Mouse (Mus musculus): Measurements from ENCODE around the gene Zfp217. TPM values are rescaled to one million over a fixed set of nuclear protein-coding genes. Genes with fewer than 3 reads are reported as not detected.

Zfp217 gene
- polyA plus RNA-seq, 1 experiment from 2014 or later: 1.7 TPM

DNA sequence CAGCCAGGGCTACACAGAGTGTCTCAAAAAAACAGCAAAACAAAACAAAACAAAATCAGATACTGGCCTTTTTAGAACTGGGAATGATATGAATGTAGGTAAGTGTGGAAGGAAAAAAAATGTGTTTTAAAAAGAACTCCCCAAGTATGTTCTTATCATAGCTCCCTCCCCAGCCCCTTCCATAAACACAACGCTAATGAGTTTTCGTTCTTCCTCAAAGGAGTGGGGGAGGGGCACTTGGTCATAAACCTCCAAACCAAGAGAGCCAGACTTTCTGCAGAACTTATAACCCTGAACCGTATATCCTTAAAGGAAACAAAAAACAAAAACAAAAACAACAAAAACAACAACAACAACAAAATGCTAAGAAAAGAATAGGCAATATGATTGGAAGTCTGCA lies 4.0 kb downstream of the Zfp217 start:
- H3K9ac ChIP-seq (ENCODE audit: low read length): no peak overlapping the region
- no peaks in the 10 kb centered on the region for H3K27me3 ChIP-seq (replicated peaks; ENCODE audit: control insufficient read depth, insufficient read depth, low read length)
- H3K4me3 ChIP-seq (ENCODE audit: low read depth, low read length): no peak overlapping the region
- no peak overlapping the region for H3K4me2 ChIP-seq (ENCODE audit: low read length)
- H3K4me1 ChIP-seq (ENCODE audit: control insufficient read depth, insufficient read depth, low read length): no peaks in the 10 kb centered on the region
- ATAC-seq (no peak), DNase-seq (ENCODE audit: low spot score) (no peak)
- no peaks in the 10 kb centered on the region for H3K9me3 ChIP-seq (replicated peaks; ENCODE audit: control insufficient read depth, low read length)
- H3K36me3 ChIP-seq (ENCODE audit: control insufficient read depth, insufficient read depth, low read length): no peaks in the 10 kb centered on the region
- WGBS: 53% methylated on average over 3 of the region's 3 CpGs
- no peak overlapping the region for H3K27ac ChIP-seq (ENCODE audit: low read depth, low read length)

DNA sequence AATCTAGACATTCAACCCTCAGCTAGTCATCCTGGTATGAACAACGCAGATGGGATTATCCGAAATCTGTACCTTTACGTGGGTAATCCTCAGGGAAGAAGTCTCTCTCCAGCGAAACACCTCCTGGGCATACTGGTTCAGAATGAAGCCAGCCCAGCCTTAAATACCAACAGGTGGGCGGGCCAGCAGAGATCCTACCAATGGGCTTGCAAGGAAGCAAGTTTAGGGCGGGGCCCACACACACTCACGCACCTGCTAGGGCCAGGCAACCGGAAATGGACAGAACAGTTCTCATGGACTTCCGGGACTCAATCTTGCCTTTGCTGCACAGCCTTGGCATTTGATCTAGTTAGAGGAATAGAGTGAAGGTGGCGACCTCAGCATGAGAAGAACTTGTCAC lies 5.4 kb downstream of the Zfp217 start:
- 91% methylated on average over 10 of the region's 10 CpGs for WGBS
- Histone ChIP-seq H3K9me3 (replicated peaks; ENCODE audit: control insufficient read depth, low read length) (no peaks in the 10 kb centered on the region), H3K27ac (ENCODE audit: low read depth, low read length) (no peak overlapping the region), H3K36me3 (ENCODE audit: control insufficient read depth, insufficient read depth, low read length) (no peaks in the 10 kb centered on the region), H3K4me3 (ENCODE audit: low read depth, low read length) (no peak overlapping the region), H3K4me1 (ENCODE audit: control insufficient read depth, insufficient read depth, low read length) (no peaks in the 10 kb centered on the region), H3K4me2 (ENCODE audit: low read length) (no peak overlapping the region), H3K27me3 (replicated peaks; ENCODE audit: control insufficient read depth, insufficient read depth, low read length) (no peaks in the 10 kb centered on the region), H3K9ac (ENCODE audit: low read length) (no peak overlapping the region)
- ATAC-seq (no peak), DNase-seq (ENCODE audit: low spot score) (no peak)

DNA sequence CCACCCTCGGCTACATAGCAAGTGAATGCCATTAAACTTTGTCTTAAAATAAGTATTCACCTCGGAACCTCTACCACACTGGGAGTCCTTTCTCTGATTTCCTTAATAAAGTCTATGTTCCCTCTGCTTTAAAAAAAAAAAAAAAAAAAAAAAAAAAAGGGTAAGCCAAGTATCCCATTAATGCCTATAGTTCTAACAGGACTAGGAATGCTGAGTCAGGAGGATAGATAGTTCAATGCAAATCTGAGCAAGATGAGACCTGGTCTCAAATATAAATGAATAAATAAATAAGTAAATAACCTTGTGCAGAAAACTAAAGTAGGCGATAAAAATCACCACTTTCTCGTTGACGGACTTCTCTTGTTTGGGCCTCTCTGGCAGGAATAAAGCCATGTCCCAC lies 6.4 kb downstream of the Zfp217 start:
- Histone ChIP-seq H3K4me3 (ENCODE audit: low read depth, low read length) (no peak overlapping the region), H3K9me3 (replicated peaks; ENCODE audit: control insufficient read depth, low read length) (no peaks in the 10 kb centered on the region), H3K27me3 (replicated peaks; ENCODE audit: control insufficient read depth, insufficient read depth, low read length) (no peaks in the 10 kb centered on the region), H3K9ac (ENCODE audit: low read length) (no peak overlapping the region), H3K4me2 (ENCODE audit: low read length) (no peak overlapping the region), H3K27ac (ENCODE audit: low read depth, low read length) (no peak overlapping the region), H3K36me3 (ENCODE audit: control insufficient read depth, insufficient read depth, low read length) (no peaks in the 10 kb centered on the region), H3K4me1 (ENCODE audit: control insufficient read depth, insufficient read depth, low read length) (no peaks in the 10 kb centered on the region)
- DNase-seq (ENCODE audit: low spot score) (no peak), ATAC-seq (no peak)
- WGBS: 91% methylated on average over 5 of the region's 5 CpGs

DNA sequence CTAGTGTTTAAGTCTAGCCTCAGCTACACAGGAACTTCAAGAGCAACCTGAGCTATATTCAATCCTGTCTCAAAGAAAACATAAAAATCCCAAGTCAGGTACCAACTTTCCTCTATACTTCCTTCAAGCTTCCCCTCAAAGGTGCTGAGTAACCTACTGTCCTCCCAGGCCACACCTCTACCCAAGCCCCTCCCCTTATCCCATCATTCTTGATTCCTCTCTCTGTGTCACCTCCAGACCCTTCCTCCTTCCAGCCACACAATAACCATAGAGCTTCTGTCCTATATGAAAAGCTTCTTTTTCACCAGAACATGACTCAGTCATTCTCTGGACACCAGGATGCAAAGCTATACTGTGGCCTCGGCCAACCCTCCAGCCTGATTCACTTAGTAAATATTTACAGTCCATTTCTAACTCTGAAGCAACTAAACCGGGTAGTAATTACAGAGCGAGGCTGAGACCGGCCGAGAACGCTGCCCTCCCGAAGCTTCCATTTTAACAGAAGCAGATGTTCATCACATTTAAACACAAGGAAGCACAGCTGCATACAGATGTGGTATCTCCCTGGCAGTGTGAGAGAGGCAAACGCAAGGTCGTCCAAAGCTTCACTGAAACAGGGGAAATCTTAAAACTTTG lies 8.4 kb downstream of the Zfp217 start:
- Histone ChIP-seq H3K9ac (ENCODE audit: low read length) (no peak overlapping the region), H3K9me3 (replicated peaks; ENCODE audit: control insufficient read depth, low read length) (no peaks in the 10 kb centered on the region), H3K4me3 (ENCODE audit: low read depth, low read length) (no peak overlapping the region), H3K27ac (ENCODE audit: low read depth, low read length) (no peak overlapping the region), H3K27me3 (replicated peaks; ENCODE audit: control insufficient read depth, insufficient read depth, low read length) (no peaks in the 10 kb centered on the region), H3K4me1 (ENCODE audit: control insufficient read depth, insufficient read depth, low read length) (no peaks in the 10 kb centered on the region), H3K4me2 (ENCODE audit: low read length) (no peak overlapping the region), H3K36me3 (ENCODE audit: control insufficient read depth, insufficient read depth, low read length) (no peaks in the 10 kb centered on the region)
- no peak for DNase-seq (ENCODE audit: low spot score)
- no peak for ATAC-seq
- WGBS: 73% methylated on average over 9 of the region's 9 CpGs

DNA sequence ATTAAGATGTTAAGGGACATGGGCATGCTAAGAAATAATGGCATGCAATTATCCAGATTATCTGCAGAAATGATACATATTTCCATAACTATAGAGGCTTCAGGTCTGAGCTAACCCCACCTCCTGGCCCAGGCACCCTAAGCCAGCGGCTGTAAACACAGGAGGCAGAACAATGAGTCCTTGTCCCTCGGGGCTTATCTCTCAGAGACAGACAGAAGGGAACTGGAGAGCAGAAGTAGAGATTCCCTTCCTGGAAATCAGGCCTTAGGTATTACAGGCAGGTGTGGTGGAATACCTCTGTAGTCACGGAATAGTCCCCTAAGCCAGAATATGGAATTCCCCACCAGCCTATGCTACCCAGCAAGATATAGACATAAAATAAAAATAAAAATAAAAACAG lies 11.0 kb downstream of the Zfp217 start:
- H3K4me3 ChIP-seq (ENCODE audit: low read depth, low read length): no peak overlapping the region
- DNase-seq (ENCODE audit: low spot score) (no peak), ATAC-seq (no peak)
- whole genome bisulfite sequencing: 34% methylated on average over 3 of the region's 3 CpGs
- H3K9me3 ChIP-seq (replicated peaks; ENCODE audit: control insufficient read depth, low read length): no peaks in the 10 kb centered on the region
- H3K4me2 ChIP-seq (ENCODE audit: low read length): no peak overlapping the region
- H3K27me3 ChIP-seq (replicated peaks; ENCODE audit: control insufficient read depth, insufficient read depth, low read length): no peaks in the 10 kb centered on the region
- no peak overlapping the region for H3K9ac ChIP-seq (ENCODE audit: low read length)
- peaks cover 5% of the 10 kb centered on the region for H3K4me1 ChIP-seq (ENCODE audit: control insufficient read depth, insufficient read depth, low read length)
- no peaks in the 10 kb centered on the region for H3K36me3 ChIP-seq (ENCODE audit: control insufficient read depth, insufficient read depth, low read length)
- no peak overlapping the region for H3K27ac ChIP-seq (ENCODE audit: low read depth, low read length)

DNA sequence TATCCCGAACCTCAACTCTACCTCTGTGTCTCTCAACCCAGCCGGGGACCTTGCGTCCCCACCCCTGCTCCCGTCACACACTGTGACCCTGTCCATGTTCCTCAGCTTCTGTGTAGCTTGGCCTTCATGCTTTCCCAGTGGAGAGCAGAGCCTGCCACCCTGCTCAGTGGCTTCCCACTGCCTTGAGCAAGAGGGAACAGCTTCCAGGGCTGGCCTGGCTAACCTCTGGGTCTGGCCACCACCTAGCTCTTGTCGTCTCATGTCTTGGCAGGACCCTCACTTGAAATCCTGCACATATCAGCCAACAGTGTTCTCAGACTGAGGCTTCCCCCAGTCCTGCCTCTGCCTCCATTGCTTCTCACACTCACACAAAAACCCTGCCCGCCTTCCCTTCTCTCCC lies 12.1 kb downstream of the Zfp217 start:
- H3K4me3 ChIP-seq (ENCODE audit: low read depth, low read length): no peak overlapping the region
- H3K9ac ChIP-seq (ENCODE audit: low read length): no peak overlapping the region
- DNase-seq (ENCODE audit: low spot score) (no peak), ATAC-seq (no peak)
- peaks cover 5% of the 10 kb centered on the region for H3K4me1 ChIP-seq (ENCODE audit: control insufficient read depth, insufficient read depth, low read length)
- no peaks in the 10 kb centered on the region for H3K9me3 ChIP-seq (replicated peaks; ENCODE audit: control insufficient read depth, low read length)
- H3K4me2 ChIP-seq (ENCODE audit: low read length): no peak overlapping the region
- H3K27ac ChIP-seq (ENCODE audit: low read depth, low read length): no peak overlapping the region
- WGBS: 88% methylated on average over 6 of the region's 6 CpGs
- H3K36me3 ChIP-seq (ENCODE audit: control insufficient read depth, insufficient read depth, low read length): no peaks in the 10 kb centered on the region
- no peaks in the 10 kb centered on the region for H3K27me3 ChIP-seq (replicated peaks; ENCODE audit: control insufficient read depth, insufficient read depth, low read length)

- ATAC-seq: no peak
- Histone ChIP-seq H3K9me3 (replicated peaks; ENCODE audit: control insufficient read depth, low read length) (no peaks in the 10 kb centered on the region), H3K4me1 (ENCODE audit: control insufficient read depth, insufficient read depth, low read length) (peaks cover 9% of the 10 kb centered on the region), H3K36me3 (ENCODE audit: control insufficient read depth, insufficient read depth, low read length) (no peaks in the 10 kb centered on the region), H3K9ac (ENCODE audit: low read length) (peak overlapping the region; percentile 58), H3K4me3 (ENCODE audit: low read depth, low read length) (peak overlapping the region; percentile 31; the same call in 1 of the 2 replicates), H3K27me3 (replicated peaks; ENCODE audit: control insufficient read depth, insufficient read depth, low read length) (no peaks in the 10 kb centered on the region), H3K4me2 (ENCODE audit: low read length) (peak overlapping the region; percentile 67), H3K27ac (ENCODE audit: low read depth, low read length) (no peak overlapping the region)
- WGBS: 7% methylated on average over 12 of the region's 12 CpGs
- no peak for DNase-seq (ENCODE audit: low spot score)
Observed at GRCm38 (mm10) chr2:170134026-170134690, 13.7 kb downstream of the Zfp217 start.

DNA sequence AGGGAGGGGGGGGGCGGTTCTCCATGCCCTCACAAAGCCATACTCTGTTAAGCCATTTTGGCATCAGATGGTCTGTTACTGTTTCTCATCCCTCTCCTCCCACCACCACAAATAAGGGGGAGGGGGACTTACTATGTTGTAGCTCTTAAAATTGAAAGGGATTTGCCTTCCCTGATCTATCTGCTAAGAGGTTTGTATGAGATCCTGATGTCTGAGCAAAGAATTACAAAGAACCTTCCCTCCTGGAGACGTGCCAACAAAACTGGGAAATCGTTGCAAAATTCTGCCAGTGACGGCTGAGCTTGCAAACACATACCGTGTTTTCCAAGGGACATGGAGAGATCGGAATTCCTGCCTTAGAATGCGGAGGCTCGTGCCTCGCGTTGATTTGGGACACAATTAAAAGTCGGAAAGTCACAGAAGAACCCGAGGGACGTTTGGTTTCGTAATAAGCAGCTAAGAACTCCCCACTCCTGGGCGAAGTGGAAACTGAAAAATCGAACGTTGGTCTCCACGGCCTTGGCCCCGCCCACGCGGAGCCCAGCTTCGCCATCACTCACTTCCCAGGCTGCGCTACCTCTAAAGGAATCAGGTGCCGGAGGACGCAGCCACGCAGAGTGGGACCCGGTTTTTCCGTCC lies 14.7 kb downstream of the Zfp217 start:
- Histone ChIP-seq H3K27me3 (replicated peaks; ENCODE audit: control insufficient read depth, insufficient read depth, low read length) (no peaks in the 10 kb centered on the region), H3K4me1 (ENCODE audit: control insufficient read depth, insufficient read depth, low read length) (peaks cover 18% of the 10 kb centered on the region), H3K27ac (ENCODE audit: low read depth, low read length) (peak overlapping the region; percentile 68), H3K9ac (ENCODE audit: low read length) (peak overlapping the region; percentile 58), H3K36me3 (ENCODE audit: control insufficient read depth, insufficient read depth, low read length) (no peaks in the 10 kb centered on the region), H3K4me2 (ENCODE audit: low read length) (peak overlapping the region; percentile 67), H3K4me3 (ENCODE audit: low read depth, low read length) (peak overlapping the region; percentile 31), H3K9me3 (replicated peaks; ENCODE audit: control insufficient read depth, low read length) (no peaks in the 10 kb centered on the region)
- DNase-seq (ENCODE audit: low spot score) (peak; percentile 91), ATAC-seq (no peak)
- WGBS: under 1% methylated on average over 28 of the region's 28 CpGs

DNA sequence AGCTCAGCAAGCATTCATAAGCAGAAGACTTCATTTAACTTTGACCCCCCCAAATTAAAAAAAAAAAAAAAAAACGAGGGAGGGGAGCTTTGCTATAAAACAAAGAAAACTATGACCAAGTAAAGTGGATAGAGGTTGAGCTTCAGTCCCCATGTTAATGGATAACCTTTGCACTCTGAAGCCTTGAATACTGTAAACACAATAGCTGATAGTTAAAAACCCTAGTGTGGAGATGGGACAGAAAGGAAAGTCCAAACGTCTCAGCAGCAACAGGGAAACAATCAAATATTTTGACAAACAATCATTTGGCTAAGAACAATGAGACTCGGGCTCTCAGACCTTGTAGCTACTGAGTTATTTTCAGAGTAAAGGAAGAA lies 15.2 kb downstream of the Zfp217 start:
- Histone ChIP-seq H3K36me3 (ENCODE audit: control insufficient read depth, insufficient read depth, low read length) (no peaks in the 10 kb centered on the region), H3K27ac (ENCODE audit: low read depth, low read length) (peak overlapping the region; percentile 68), H3K4me3 (ENCODE audit: low read depth, low read length) (peak overlapping the region; percentile 31), H3K9ac (ENCODE audit: low read length) (peak overlapping the region; percentile 58; the same call in 1 of the 2 replicates), H3K27me3 (replicated peaks; ENCODE audit: control insufficient read depth, insufficient read depth, low read length) (no peaks in the 10 kb centered on the region), H3K9me3 (replicated peaks; ENCODE audit: control insufficient read depth, low read length) (no peaks in the 10 kb centered on the region), H3K4me1 (ENCODE audit: control insufficient read depth, insufficient read depth, low read length) (peaks cover 22% of the 10 kb centered on the region), H3K4me2 (ENCODE audit: low read length) (peak overlapping the region; percentile 67)
- 1% methylated on average over 3 of the region's 3 CpGs for WGBS
- DNase-seq (ENCODE audit: low spot score): no peak
- ATAC-seq: no peak

Measured in forebrain, embryonic 14.5 days (tissue).